Mouse (Mus musculus) small intestine, adult 2 months (tissue): ENCODE data around the gene Phf12.

Experiments
- CTCF ChIP-seq: fragments of 200-500 bp; IDR thresholded peaks from 2 replicates; pipeline ENCODE4 v1.5.1; 2012; ENCODE audit warnings: low read depth, mild to moderate bottlenecking, control low read depth, inconsistent platforms, low read length, moderate library complexity, mixed read lengths; ENCODE audit not compliant: insufficient replicate concordance, insufficient read length; ENCODE audit errors: extremely low read depth
- POLR2A ChIP-seq: fragments of 200-500 bp; IDR thresholded peaks from 2 replicates; pipeline ENCODE4 v1.6.1; 2012; ENCODE audit warnings: low read depth, mild to moderate bottlenecking, control low read depth, inconsistent platforms, low read length, moderate library complexity

DNA sequence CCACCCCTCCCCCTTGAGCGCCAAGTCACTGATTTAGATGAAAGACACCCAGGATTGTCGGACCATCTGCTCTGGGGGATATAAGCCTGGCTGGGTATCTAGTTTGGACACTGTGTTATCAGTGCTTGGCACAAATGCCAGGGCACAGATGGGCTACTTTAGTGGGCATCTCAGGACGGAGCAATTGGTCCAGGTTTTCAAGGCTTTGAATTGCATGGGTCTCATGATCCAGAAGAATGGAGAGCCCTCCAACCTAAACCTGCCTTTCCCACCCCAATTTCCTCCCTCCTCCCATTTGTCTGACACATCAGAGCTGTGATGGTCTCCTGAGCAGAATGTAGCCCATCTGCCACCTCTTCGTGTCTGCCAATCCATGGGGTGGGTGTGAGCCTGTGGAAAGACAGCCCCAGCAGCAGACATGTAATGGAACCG lies 31.7 kb upstream of the Phf12 start:
- TF ChIP-seq POLR2A (no peak), CTCF (no peak)
